Mouse (Mus musculus) macrophage (primary cell): ENCODE results near the gene Akap17b. TPM values are rescaled to one million over a fixed set of nuclear protein-coding genes. Genes with fewer than 3 reads are reported as not detected.

ENCODE experiments used
- H3K27ac ChIP-seq: fragments of 350-480 bp; formaldehyde crosslinking; 2 replicates; pipeline ENCODE4 v1.9.0; 2021
- H3K36me3 ChIP-seq: fragments of 350-480 bp; formaldehyde crosslinking; 2 replicates; pipeline ENCODE4 v1.9.0; 2021; ENCODE audit errors: inconsistent target
- H3K4me3 ChIP-seq: fragments of 350-480 bp; formaldehyde crosslinking; 2 replicates; pipeline ENCODE4 v1.9.0; 2021; ENCODE audit errors: inconsistent target
- H3K79me2 ChIP-seq: fragments of 350-480 bp; formaldehyde crosslinking; 2 replicates; pipeline ENCODE4 v1.9.0; 2021; ENCODE audit errors: inconsistent target
- WGBS: methylation state at CpG from one replicate; pipeline ENCODE4 v1.1.7; 2026; ENCODE audit warnings: inconsistent platforms; ENCODE audit not compliant: missing documents; 5-methylcytosine and 5-hydroxymethylcytosine counted together
- polyA plus RNA-seq: library from polyadenylated mRNA; stranded (reverse); fragments of 250-400 nt; gene quantifications from 3 replicates; pipeline ENCODE4 v1.2.4, GENCODE M21; 2018; ENCODE audit warnings: inconsistent platforms
- total RNA-seq, 78 experiments: library from RNA; depleted of rRNA; stranded (reverse); fragments of 250-400 nt; gene quantifications; 1 replicate in 9 of 78; 2 replicates in 24 of 78; 3 replicates in 43 of 78; 4 replicates in 2 of 78; pipeline ENCODE4 v1.2.4; 2018; ENCODE audit warnings: inconsistent platforms in 56 of 78

Gene Akap17b
- total RNA-seq (2018; cell fraction: chromatin; rRNA removed) = 10 to 100 TPM in 16 of 26 experiments, 1 to 10 TPM in 9, under 1 TPM in 1; 0.87 to 28.2 (median 12.8) TPM
- 10 to 100 TPM in 1 of 26 experiments, 1 to 10 TPM in 25; 1.6 to 10.1 (median 6.8) TPM for total RNA-seq (2018; cell fraction: cytosol; rRNA removed)
- 10 to 100 TPM in 11 of 26 experiments, 1 to 10 TPM in 15; 1.3 to 19.6 (median 9.2) TPM for total RNA-seq (2018; cell fraction: nucleus; rRNA removed)
- 3.3 to 8.8 TPM (median 6.5 TPM) in 3 replicates for polyA plus RNA-seq

DNA sequence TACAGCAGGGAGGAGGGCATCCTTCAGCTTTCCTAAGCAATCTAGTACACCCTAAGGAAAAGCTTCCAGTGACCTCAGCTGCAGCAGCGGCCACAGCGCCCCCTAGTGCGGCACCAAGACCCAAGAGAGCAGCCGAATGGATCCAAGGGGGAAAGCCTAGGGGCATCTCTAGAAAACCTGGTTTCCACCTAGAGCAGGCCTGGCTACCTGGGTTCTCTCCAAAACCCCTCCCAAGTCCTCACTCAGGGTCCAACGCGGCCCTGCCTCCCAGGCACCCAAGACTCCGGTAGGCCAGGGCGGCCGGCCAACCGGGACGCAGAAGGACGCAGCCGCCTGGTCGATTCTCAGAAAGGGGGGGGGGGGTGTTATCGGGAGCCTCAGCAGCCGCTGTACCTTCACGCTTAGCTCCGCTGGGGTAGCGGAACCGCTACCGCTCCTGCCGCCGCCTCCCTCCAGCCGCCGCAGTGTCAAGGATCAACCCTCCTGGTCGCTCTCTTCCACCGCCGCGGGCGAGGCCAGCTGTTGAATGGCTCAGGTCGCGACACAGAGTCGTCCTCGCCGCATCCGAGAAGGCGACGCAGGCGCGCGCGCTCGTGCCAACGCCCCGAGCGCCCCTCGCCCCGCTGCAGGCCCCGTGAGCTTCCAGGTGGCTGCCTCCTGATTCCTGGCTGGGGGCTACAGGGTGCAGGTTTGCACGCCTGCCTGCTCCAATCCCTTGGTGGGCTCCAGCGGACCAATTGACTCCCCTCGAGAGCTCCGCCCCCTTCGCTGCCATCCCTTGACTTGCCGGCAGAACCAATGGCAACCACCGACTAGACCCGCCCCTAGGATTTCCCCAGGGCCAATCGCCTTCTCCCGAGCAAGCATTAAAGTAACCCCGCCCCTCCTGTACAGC is at the start of gene Akap17b:
Gene Akap17b (minus strand): TSS at position 739 of the 895 bp plus-strand sequence.
- H3K27ac ChIP-seq = no peak within 1 kb of the TSS

GRCm38 (mm10) chrX:36691365-36691764 is 46.2 kb upstream of the Akap17b start:
- no peak overlapping the region for H3K27ac ChIP-seq
- WGBS = 37% methylated on average over 5 of the region's 5 CpGs
- no peak overlapping the region for H3K4me3 ChIP-seq
- H3K79me2 ChIP-seq = no peaks in the 10 kb centered on the region
- no peaks in the 10 kb centered on the region for H3K36me3 ChIP-seq

More for the DNA sequence above, at the start of gene Akap17b:
- no peaks in the 10 kb centered on the region for H3K79me2 ChIP-seq
- H3K36me3 ChIP-seq = no peaks in the 10 kb centered on the region
- WGBS = 29% methylated on average over 51 of the region's 60 CpGs
- H3K4me3 ChIP-seq = peak within 1 kb of the TSS; percentile 32

DNA sequence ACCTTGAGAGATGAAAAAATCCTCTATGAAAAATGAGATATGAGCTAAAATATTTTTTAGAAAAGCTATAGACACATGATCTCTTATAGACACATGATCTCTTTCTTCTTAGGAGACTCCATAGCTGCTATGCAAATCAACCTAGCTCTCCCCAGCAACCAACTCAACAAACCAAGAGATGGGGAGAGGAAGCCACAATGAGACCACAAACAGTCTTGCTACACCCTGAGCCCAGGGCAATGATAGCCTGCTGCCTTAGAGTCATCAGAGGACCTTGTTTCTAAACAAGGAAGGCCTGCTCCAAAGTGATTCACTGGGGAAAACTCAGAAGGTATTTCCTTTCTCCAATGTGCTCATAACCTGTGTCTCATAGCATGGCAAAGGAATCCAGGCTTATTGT is 44.5 kb upstream of the Akap17b start:
- Histone ChIP-seq H3K4me3 (no peak overlapping the region), H3K79me2 (no peaks in the 10 kb centered on the region), H3K27ac (no peak overlapping the region), H3K36me3 (no peaks in the 10 kb centered on the region)

GRCm38 (mm10) chrX:36676836-36677235 is 31.6 kb upstream of the Akap17b start:
- no peaks in the 10 kb centered on the region for H3K79me2 ChIP-seq
- 86% methylated on average over 1 of the region's 1 CpGs for WGBS
- no peak overlapping the region for H3K27ac ChIP-seq
- H3K36me3 ChIP-seq = no peaks in the 10 kb centered on the region
- H3K4me3 ChIP-seq = no peak overlapping the region

DNA sequence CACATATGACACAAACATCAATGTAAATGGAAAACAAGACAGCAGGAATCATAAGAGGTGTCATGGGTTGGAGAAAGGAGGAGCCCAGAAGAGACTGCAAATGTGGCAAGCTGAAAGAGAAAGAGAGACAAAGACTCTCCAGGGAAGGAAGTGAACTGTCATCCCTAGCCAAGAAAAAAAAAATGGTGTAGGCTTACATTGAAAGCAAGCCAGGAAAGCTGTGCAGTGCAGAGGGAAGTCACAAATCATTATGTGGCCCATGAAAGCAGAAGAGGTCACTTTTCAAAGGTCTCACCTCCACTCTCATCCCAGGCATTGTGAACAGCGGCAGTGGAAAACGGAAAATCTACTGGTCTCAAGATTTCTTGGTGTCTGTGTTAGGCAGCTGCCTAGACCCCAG is 27.5 kb upstream of the Akap17b start:
- 24% methylated on average over 2 of the region's 2 CpGs for WGBS
- Histone ChIP-seq H3K27ac (no peak overlapping the region), H3K79me2 (no peaks in the 10 kb centered on the region), H3K4me3 (no peak overlapping the region), H3K36me3 (no peaks in the 10 kb centered on the region)

GRCm38 (mm10) chrX:36640046-36640445 is 5.1 kb downstream of the Akap17b start:
- Histone ChIP-seq H3K4me3 (no peak overlapping the region), H3K79me2 (no peaks in the 10 kb centered on the region), H3K36me3 (no peaks in the 10 kb centered on the region), H3K27ac (peak overlapping the region; percentile 46)
- WGBS = 77% methylated on average over 6 of the region's 6 CpGs

- Histone ChIP-seq H3K79me2 (no peaks in the 10 kb centered on the region), H3K27ac (no peak overlapping the region), H3K4me3 (no peak overlapping the region), H3K36me3 (no peaks in the 10 kb centered on the region)
- 13% methylated on average over 1 of the region's 1 CpGs for WGBS
These were observed 14.4 kb downstream of the Akap17b start for GRCm38 (mm10) chrX:36630771-36631170.

DNA sequence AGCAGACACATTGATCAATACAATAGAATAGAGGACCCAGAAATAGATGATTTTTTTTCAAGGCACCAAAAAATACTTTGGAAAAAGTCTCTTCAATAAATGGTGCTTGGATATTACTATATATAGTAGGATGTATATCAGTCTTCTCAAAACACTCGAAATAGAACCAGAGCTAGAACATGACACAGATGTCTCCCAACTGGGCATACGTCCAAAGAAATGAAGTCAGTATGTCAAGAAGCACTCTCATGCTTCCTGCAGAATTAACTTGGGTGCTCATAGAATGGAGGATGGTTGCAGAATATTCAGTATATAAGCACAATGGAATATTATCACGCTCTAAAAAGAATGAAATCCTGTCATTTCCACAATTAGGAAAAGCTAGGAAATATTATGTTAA is 17.1 kb downstream of the Akap17b start:
- Histone ChIP-seq H3K4me3 (no peak overlapping the region), H3K36me3 (no peaks in the 10 kb centered on the region)
- 81% methylated on average over 3 of the region's 3 CpGs for WGBS

DNA sequence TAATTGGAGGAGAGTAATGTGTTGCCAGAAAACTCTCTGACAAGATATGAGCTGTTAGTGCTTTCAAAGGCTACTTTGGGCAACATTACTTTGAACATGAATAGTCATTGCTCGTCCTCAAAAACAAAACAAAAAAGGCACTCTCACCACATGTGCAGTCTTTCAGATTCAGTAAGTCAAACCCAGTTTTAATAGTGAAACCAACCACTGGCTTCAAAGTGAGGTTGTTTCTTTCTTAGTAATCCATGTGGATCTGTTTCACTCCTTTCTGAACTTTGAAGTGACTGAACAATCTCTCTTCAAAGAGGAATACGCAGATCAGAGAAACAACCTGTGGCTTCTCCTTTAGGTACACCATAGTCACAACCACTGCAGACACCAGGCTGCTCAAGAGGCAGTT is 36.1 kb downstream of the Akap17b start:
- H3K36me3 ChIP-seq = no peaks in the 10 kb centered on the region
- H3K27ac ChIP-seq = no peak overlapping the region
- no peak overlapping the region for H3K4me3 ChIP-seq
- 96% methylated on average over 2 of the region's 2 CpGs for WGBS
- no peaks in the 10 kb centered on the region for H3K79me2 ChIP-seq

More for the DNA sequence above, 17.1 kb downstream of the Akap17b start:
- H3K27ac ChIP-seq = no peak overlapping the region
- no peaks in the 10 kb centered on the region for H3K79me2 ChIP-seq

DNA sequence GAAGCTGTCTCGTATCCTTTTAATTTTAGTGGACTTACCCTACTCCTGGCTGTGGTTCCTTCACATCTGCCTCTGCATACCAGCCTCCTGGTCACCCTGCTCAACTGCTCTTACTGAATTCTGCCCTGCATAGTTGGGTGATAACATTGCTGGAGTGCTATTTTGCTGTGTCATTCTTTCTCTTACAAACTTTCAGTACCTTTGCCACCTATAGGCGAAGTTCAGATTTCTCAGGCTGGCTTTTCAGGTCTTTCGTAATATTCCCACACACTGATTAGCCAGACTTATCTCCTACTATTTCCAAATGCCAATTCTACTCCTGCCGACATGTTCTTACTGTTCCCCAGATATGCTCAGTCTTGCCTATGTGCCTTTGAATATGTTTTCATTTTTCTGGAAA is 41.2 kb downstream of the Akap17b start:
- H3K79me2 ChIP-seq = no peaks in the 10 kb centered on the region
- H3K36me3 ChIP-seq = no peaks in the 10 kb centered on the region
- WGBS = 87% methylated on average over 4 of the region's 4 CpGs
- no peak overlapping the region for H3K4me3 ChIP-seq
- no peak overlapping the region for H3K27ac ChIP-seq

DNA sequence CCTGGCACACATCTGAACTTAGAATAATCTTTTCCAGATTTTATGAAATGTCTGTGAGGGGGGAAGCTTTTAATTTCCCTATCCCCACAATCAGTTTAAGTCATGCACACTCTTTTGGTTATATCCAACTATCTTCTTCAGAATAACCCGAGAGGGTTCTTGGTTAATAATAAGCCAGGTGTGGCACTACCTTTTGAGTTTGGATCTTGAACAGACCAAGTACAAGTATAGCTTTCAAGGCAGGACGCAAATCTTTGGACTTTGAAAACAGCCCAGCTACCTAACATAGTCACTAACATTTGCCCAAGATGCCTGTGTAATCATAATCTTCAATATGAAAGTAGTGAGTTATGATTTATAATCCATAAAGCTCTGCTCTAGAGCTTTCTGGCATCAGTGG is 42.3 kb downstream of the Akap17b start:
- Histone ChIP-seq H3K79me2 (no peaks in the 10 kb centered on the region), H3K27ac (no peak overlapping the region), H3K36me3 (no peaks in the 10 kb centered on the region), H3K4me3 (no peak overlapping the region)
- WGBS = 85% methylated on average over 2 of the region's 2 CpGs

DNA sequence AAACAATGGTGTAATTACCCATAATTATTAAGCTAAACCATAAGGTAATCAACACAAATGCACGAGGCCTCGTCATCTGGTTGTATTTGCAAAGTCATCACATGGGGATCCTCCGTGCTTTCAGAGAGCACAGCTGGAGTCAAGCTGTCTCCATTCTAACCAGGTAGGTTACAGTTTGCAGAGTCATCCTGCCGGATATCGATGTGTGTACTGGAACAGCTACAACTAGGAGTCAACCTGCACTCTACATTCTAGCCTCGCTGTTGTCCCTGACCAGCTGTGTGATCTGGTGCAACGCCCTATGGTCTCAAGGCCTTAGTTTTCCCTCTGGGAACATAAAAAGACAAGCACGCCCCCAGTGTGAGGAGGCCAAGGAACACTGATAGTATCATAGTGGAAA is 45.1 kb downstream of the Akap17b start:
- no peak overlapping the region for H3K4me3 ChIP-seq
- H3K36me3 ChIP-seq = no peaks in the 10 kb centered on the region
- WGBS = 72% methylated on average over 8 of the region's 8 CpGs
- H3K27ac ChIP-seq = no peak overlapping the region
- H3K79me2 ChIP-seq = no peaks in the 10 kb centered on the region

GRCm38 (mm10) chrX:36599656-36600055 is 45.5 kb downstream of the Akap17b start:
- H3K4me3 ChIP-seq = no peak overlapping the region
- WGBS = 62% methylated on average over 3 of the region's 3 CpGs
- H3K27ac ChIP-seq = no peak overlapping the region
- H3K36me3 ChIP-seq = no peaks in the 10 kb centered on the region
- no peaks in the 10 kb centered on the region for H3K79me2 ChIP-seq

GRCm38 (mm10) chrX:36598861-36599344 is 46.3 kb downstream of the Akap17b start:
- no peaks in the 10 kb centered on the region for H3K36me3 ChIP-seq
- WGBS = 36% methylated on average over 13 of the region's 14 CpGs
- peak overlapping the region; percentile 45 for H3K4me3 ChIP-seq
- H3K79me2 ChIP-seq = no peaks in the 10 kb centered on the region
- H3K27ac ChIP-seq = no peak overlapping the region

- Histone ChIP-seq H3K36me3 (no peaks in the 10 kb centered on the region), H3K27ac (no peak overlapping the region), H3K4me3 (peak overlapping the region; percentile 45), H3K79me2 (no peaks in the 10 kb centered on the region)
- WGBS = 30% methylated on average over 32 of the region's 41 CpGs
These were observed 46.8 kb downstream of the Akap17b start for GRCm38 (mm10) chrX:36598390-36598810.
